11 mouse cellular contexts compared by ENCODE assay signal in genomic region chr2:27334816-27335215, GRCm38 (mm10).
DNase-seq lines count a peak whose midpoint lies in the region; ATAC-seq and TF ChIP-seq lines count a peak whose summit lies in the region.
"Had no signal": no experiment of that assay in that cellular context is flagged by ENCODE, and none has a peak within 500 bp of the region (broad histone marks: within the 10 kb centered on the region; RNA-seq: fewer than 3 reads in every experiment).

No protein-coding gene starts in this region.

- no peaks in the 10 kb centered on the region for H3K9me3 ChIP-seq in kidney, embryonic 14.5 days (ENCODE audit: control insufficient read depth, low read length)
- no peaks in the 10 kb centered on the region for H3K9me3 ChIP-seq in neural tube, embryonic 13.5 days
- H3K9me3 ChIP-seq: embryonic facial prominence, embryonic 12.5 days had no signal

- 77% methylated on average over 4 of the region's 4 CpGs for WGBS in kidney, adult 2 months
- WGBS in kidney, embryonic 14.5 days, result 85% methylated on average over 4 of the region's 4 CpGs
- whole genome bisulfite sequencing in neural tube, embryonic 13.5 days, result 71% methylated on average over 4 of the region's 4 CpGs

- no peak overlapping the region for H3K4me2 ChIP-seq in kidney, embryonic 14.5 days (replicated peaks; ENCODE audit: low read depth, low read length)
- no peak overlapping the region for H3K4me2 ChIP-seq in neural tube, embryonic 13.5 days
- H3K4me2 ChIP-seq: embryonic facial prominence, embryonic 12.5 days had no signal

- no peak overlapping the region for H3K9ac ChIP-seq in kidney, embryonic 14.5 days (ENCODE audit: low read depth, low read length)
- H3K9ac ChIP-seq in neural tube, embryonic 13.5 days, result no peak overlapping the region
- H3K9ac ChIP-seq: embryonic facial prominence, embryonic 12.5 days had no signal

- peaks cover 15% of the 10 kb centered on the region; the same call in 1 of the 2 replicates for H3K4me1 ChIP-seq in kidney, adult 2 months (ENCODE audit: control insufficient read depth, insufficient read depth, low read length)
- H3K4me1 ChIP-seq in kidney, embryonic 14.5 days (ENCODE audit: control insufficient read depth, insufficient read depth, low read length), result peaks cover 11% of the 10 kb centered on the region; the same call in 1 of the 2 replicates
- peaks cover 72% of the 10 kb centered on the region for H3K4me1 ChIP-seq in neural tube, embryonic 13.5 days (replicated peaks)

- no peak for TF ChIP-seq POLR2A in kidney, adult 2 months (IDR thresholded peaks at IDR 0.05; ENCODE audit: low read depth, low read length)

- H3K27ac ChIP-seq in kidney, adult 2 months (ENCODE audit: insufficient read depth, low read depth, low read length), result no peak overlapping the region
- no peak overlapping the region for H3K27ac ChIP-seq in kidney, embryonic 14.5 days (ENCODE audit: low read depth, low read length)
- peak overlapping the region; percentile 42; the same call in 1 of the 2 replicates for H3K27ac ChIP-seq in neural tube, embryonic 13.5 days (replicated peaks)
- H3K27ac ChIP-seq: embryonic facial prominence, embryonic 12.5 days had no signal

- TF ChIP-seq CTCF in kidney, adult 2 months (conservative IDR thresholded peaks at IDR 0.05; ENCODE audit: insufficient read depth, insufficient read length, low read depth, low read length), result no peak

- peak; percentile 57 for DNase-seq in kidney, adult 2 months
- DNase-seq in neural tube, embryonic 10.5 days (ENCODE audit: extremely low spot score, low spot score), result no peak
- peak; percentile 26 to 43 for DNase-seq in layer of hippocampus, adult 8-10 months (ENCODE audit: low spot score in 2 of 2)
- peak; percentile 65 for DNase-seq in right cerebral cortex, postnatal 4 days
- DNase-seq: cerebellum, adult 11-12 months; gastrocnemius, postnatal 14 days; thymus, postnatal 36 days had no signal

- no peaks in the 10 kb centered on the region for H3K36me3 ChIP-seq in kidney, adult 2 months (ENCODE audit: control insufficient read depth, insufficient read depth, low read length)
- 0 out of 2 replicates have a peak, but pooled peaks cover 3% of the 10 kb centered on the region for H3K36me3 ChIP-seq in kidney, embryonic 14.5 days (ENCODE audit: control insufficient read depth, insufficient read depth, low read length)
- H3K36me3 ChIP-seq in neural tube, embryonic 13.5 days, result no peaks in the 10 kb centered on the region

- no peak for ATAC-seq in kidney, embryonic 14.5 days (ENCODE audit: low FRiP score, low TSS enrichment)
- ATAC-seq in neural tube, embryonic 13.5 days (ENCODE audit: low read depth), result no peak
- no peak for ATAC-seq in erythroblast, adult 5-6 weeks (replicated peaks; ENCODE audit: low FRiP score, poor library complexity, severe bottlenecking)

- H3K4me3 ChIP-seq in kidney, adult 2 months (ENCODE audit: insufficient read depth, low read depth, low read length), result no peak overlapping the region
- H3K4me3 ChIP-seq in kidney, embryonic 14.5 days (ENCODE audit: low read length), result no peak overlapping the region
- no peak overlapping the region for H3K4me3 ChIP-seq in neural tube, embryonic 13.5 days
- H3K4me3 ChIP-seq: embryonic facial prominence, embryonic 12.5 days had no signal

- no peaks in the 10 kb centered on the region for H3K27me3 ChIP-seq in kidney, adult 2 months (replicated peaks; ENCODE audit: control insufficient read depth, insufficient read depth, low read length)
- no peaks in the 10 kb centered on the region for H3K27me3 ChIP-seq in kidney, embryonic 14.5 days (ENCODE audit: control insufficient read depth, insufficient read depth, low read length)
- H3K27me3 ChIP-seq in neural tube, embryonic 13.5 days, result no peaks in the 10 kb centered on the region
- H3K27me3 ChIP-seq: embryonic facial prominence, embryonic 12.5 days had no signal
